Mouse (Mus musculus) kidney, postnatal 4 days (tissue): ENCODE measurements at regions not wholly inside any gene's neighbourhood (a gene's known extent, or its start where the extent isn't known, plus 50 kb on each side); places are given as distances from the start of the nearest gene placed in this dataset.
"Not testable (repeated sequence)": the region's sequence is repeated elsewhere in the genome, so short reads cannot be mapped to it uniquely, and the experiment has no call there.

Experiments
- DNase-seq, 2 experiments: peaks; one replicate each; pipeline ENCODE4 v3.0.0; 2021; ENCODE audit warnings: mixed read lengths in 2 of 2

DNA sequence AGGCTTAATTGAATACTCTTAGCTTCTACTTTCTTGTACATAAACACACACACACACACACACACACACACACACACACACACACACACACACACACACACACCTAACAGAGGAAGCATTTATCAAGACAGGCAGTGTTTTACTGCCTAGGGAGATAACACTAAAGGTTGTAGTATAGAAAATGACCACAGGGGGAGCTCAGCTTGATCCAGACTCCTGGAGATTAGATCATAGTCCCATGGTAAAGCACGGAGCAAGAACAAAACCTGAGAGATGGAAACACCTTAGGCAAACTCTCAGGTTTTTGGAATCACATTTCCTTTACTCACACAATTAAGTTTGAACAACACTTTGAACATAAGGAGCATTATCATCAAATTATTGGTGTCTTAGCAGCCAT, 302.5 kb upstream of the Rnf219 start:
- no peak for DNase-seq

DNA sequence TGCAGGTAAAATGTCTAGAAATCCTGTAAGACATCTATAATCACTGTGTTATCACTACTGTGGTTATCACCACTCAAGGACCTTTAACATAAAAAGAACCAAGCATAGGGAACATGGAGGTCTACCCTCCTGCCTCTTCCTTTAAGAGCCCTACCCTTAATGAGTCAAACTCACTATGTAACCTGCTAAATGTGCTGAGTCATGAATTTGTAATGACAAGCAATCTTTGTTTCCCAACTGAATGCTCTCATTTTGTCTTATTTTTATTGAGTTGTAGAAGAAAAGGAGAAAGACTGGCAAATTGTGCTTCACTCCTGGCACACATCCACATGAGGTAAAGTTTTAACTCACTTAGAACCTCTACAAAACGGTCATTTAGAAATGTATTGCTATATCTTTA, 301.8 kb upstream of the Rnf219 start:
- DNase-seq: no peak

DNA sequence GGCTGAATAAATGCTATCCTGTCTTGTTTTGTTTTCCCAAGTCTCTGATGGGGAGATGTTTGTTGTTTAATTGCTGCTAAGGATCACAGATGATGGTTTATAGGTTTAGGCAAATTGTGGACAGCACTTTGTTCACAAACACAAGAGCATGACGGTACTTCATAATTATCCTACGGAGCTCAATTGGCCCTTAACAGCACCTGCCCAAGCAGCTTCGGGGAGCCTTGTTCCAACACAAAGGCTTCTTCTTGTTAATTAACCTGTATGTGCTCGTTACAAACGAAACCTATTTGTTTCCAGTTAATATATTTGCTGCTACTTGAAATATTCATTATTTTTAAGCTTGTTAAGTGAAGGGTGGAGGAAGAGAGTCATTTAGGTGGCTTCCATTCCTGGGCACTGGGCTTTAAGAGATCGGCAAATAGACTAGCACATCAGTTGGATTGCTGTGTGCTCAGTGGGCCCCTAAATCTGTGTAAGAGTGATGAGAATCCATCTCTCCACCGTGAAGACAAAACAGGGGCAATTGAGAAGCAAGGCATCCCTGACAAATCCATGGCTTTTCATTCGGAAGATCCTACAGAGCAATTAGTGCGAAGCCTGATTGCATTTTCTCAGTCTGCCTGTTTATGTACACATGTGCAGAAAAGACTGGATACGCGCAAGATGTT, 299.6 kb upstream of the Rnf219 start:
- no peak for DNase-seq

DNA sequence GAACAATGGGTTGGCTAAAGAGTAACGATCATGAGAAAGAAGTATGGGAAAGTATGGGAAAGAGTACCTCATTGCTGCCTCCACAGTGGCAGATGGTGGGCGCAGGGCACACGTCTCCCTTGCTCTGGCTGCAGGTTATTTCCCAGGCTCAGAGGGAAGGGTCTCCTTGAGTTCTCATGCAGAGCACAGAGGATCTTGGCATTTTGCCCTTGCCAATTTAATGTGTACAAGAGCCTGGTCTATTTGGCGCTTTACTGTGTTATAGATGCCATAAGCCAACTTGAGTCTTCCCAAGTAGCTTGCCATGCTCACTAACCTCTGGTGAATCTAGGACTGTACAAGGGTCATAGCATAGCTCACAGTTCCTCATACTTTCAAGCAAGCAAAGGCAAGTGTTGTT, 296.7 kb upstream of the Rnf219 start:
- no peak for DNase-seq

DNA sequence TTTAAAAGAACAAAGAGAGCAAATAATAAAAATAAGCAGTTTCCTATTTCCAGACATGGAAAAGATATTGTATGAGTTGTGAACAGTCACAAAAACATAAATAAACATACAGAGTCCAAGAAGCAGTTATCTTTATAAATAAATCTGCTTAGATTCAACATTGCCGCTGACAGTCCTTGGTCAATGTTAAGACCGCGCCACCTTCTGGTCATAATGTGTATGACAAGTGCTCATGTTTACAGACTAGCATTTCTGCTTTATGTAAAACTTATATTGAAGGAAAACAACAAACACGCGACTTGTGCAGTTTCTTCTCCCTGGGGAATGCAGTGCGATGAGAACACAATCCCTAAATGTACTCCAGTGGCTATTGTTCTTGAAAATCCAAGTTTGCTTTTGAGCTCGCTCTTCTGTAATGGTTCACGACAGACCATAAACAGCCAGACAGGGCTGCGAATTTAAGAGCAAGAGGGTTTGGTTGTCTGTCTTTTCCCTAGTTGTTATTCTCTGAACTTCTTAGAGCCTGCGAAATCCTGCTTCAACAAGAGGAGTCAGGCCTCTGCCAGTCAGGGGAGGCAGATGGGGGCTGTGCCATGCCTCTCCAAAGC, 291.6 kb upstream of the Rnf219 start:
- peak; percentile 83 to 85 for DNase-seq

DNA sequence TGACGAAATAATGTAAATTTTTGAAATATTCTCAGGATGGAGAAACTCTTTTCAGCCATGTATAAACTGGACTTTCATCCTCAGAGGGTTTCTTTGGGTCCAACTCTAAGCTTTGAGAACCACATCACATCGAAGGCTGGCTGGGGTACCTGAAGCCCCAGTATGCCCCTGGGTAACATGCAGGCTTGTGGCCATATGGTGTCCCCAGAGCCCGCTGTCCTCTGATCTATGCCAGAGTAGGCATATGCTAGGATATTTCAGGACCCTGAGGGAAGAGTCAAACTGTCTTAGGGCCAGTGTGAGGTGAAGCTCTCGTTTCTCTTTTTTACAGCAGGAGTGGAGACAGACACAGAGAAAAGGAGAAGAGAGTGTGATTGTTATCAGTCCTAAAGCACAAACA, 289.6 kb upstream of the Rnf219 start:
- DNase-seq: no peak

DNA sequence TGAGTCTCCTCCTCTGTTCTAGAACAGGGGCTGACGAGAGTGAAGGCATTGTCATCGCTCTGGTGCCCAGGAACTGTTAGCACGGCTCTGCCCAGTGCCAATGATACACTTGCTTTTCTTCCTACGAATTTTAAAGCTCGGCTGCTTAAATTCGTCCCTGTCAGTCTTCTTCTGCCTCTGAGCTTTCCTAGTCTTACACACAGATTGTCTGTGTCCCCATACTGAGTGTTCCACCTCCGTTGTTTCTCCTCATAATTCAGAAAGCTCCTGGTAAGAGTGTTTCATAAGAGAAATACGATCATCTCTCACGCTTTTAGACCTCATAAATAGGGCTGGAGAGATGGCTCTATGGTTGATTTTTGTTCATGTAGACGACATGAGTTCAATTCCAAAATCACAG, 282.9 kb upstream of the Rnf219 start:
- no peak for DNase-seq

DNA sequence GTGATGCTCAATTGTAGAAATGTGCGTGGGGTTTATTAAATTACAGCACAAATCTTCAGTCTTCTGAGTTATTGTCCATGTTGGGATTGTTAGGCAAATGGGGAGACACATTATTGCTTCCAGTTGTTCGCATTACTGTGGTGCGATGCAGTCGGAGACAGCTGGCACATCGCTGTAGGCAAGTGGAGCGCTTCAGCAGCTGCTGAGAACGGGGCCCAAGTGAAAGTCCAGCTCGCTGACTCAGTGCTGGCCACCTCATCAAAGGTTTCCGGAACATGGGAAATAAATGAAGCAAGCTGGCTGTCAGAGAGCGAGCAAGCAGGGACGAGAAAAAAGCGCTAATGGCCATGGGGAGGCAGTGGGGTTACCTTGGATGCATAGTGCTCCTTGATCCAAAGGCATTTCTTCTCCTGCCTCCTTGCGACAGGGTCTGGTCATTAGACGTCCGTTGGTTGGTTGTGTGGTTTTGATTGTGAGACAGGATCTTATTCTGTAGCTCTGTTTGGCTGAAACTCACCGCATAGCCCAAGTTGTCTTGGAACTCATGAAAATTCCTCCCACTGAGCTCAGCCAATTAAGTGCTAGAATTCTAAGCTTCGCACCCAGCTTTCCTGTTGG, 274.0 kb upstream of the Rnf219 start:
- peak; percentile 14 to 28 for DNase-seq

DNA sequence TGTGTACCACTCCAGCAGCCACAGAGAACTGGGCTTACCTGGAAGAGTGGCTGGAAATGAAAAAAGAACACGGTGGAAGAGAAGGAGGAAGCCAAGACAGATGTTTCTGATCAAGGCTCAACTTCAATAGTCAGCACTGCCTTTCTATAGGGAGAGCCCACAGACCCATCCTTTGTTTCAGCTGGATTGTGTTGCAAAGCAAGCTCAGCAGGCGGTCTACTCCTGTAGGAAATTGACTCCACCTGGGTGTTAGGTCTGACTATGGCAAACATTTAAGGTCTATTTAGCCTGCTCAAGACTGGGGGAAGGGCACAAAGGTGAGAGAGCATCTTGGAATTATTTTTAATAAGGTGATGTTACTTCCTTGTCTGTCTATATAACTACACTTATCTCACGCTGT, 266.9 kb upstream of the Rnf219 start:
- no peak for DNase-seq

DNA sequence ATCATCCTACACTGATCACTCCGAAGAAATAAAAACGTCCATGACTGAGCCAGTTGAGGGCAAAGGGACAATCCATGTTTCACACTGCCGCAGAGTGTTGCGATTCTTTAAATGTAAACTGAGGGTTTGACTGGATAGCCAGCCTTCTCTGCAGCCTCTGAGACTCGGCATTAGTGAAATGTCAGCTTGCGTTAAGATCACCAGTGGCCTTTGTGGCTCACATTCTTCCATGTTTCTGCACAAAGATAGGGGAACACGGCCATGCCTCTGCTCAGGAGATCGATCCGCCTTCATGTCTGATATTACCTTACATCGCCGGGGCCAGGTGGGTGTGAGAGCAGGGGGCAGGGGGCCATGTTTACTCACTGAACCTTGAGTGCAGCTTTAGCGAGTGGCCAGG, 262.6 kb upstream of the Rnf219 start:
- no peak for DNase-seq

DNA sequence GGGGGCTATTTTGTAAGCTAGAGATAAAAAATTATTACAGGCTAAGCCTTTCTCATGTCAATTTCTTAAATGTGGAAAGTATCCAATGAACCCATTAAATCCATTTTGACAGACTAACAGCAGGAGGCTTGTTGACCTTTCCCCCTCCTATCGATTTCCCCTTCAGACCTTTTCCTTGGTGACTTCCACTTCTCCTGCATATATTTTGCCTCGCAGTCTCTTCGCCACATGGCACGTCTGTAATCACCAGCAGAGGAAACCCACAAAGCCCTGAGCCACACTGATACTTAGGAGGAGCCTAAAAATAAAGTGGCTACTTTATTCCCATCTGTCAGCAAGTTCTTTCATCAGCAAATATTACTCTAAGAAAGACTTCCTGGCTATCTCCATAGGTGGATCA, 247.5 kb upstream of the Rnf219 start:
- no peak for DNase-seq

DNA sequence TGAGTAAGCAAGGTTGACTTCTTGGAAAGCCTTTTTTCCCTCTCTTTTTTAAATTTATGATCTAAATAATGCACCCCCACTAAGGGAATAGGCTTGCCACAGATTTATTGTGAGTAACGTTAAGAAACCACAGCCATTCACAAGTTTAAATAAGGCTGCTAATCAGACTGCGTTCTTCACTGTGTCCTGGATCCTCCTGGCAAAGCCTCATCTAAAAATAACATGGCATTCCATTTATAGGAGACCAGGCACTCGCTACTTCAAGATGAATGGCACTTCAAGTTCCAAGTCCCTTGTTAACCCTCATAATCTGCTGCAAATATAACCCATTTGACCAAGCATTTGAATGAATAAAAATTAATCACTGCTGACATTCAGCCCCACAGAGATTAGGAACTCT, 211.8 kb upstream of the Rnf219 start:
- DNase-seq: no peak

DNA sequence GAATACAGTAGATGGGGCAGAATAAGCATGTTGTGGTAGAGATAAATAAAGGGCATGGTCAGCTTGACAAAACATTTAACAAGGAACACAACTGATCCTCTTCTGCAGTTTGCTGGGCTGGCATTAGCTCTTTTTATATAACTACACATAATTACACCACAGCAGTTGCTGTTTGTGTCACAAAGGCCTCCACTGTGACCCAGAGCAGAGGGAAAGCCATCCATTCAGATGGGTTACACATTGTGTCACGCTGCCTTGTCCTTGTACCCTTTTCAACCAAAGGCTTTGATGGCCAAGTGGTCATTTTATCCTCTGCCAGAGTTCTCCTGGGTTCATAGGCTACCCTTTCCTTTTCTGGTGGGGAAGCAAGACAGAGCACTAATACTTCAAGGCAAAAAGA, 209.6 kb upstream of the Rnf219 start:
- no peak for DNase-seq

DNA sequence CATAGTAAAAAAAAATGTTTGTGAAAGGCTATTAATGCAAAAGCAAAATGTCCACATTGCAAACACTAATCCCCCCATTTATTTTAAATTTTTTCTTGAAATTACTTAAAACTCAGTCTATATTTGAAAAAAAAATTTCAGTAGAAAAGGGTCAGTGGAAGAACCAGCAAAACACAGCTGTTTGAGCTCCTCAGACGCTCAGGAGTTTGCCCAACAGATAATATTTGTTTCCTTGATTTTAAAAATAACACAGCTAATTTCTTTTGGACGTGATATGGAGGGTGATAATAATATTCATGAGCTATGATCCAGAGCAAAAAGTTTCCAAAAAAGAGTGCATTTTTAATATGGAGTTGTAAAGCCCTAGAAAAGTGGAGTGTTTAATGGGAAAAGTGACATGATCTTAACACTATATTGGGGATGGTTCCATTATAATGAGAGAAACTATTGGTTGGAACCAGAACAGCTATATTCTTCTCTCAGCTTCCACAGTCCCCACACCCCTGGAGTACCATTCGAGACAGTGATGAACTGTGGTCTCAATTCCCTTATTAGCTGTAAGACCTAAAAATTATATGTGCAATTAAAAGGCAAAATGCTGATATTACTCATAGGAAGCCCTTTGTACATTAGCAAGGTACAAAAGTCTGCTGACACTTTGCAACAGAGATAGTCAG, 209.0 kb upstream of the Rnf219 start:
- DNase-seq: no peak

DNA sequence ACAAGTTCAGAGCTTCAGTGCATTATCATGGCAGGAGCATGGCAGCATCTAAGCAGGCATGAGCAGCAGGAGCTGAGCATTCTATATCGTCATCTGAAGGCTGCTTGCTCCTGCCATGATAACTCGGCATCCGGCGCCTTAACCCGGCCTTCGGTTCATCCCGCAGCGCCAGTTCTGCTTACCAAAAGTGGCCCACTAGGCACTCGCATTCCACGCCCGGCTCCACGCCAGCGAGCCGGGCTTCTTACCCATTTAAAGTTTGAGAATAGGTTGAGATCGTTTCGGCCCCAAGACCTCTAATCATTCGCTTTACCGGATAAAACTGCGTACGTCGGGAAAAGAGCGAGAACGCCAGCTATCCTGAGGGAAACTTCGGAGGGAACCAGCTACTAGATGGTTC, 193.2 kb upstream of the Rnf219 start:
- not testable (repeated sequence) for DNase-seq

DNA sequence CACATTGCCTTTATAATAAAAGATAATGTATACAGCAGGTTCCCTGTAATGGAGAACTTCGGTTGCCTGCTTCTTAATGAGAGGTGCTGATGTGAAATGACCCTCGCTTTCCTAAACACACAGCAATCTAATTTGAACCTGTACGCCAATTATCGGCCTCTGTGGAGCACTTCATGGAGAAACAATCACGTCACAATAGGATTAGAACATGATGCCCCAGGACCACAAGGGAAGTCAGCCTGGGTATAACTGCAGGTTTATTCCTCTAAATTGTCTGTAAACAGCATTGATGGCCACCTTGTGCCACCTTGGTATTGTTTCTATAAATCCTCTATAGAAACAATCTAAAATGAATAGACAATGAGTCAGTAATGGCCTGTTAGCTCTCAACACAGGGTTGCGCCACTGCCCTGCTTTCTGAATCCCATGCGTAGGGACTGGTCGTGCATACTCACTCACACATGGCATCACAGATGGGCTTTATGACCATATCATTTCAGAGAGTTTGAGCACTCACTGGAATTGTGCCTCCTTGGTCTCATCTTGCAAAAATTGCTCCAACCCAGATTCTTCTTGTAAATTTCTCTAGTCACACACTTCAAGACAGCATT, 179.9 kb upstream of the Rnf219 start:
- DNase-seq: no peak

DNA sequence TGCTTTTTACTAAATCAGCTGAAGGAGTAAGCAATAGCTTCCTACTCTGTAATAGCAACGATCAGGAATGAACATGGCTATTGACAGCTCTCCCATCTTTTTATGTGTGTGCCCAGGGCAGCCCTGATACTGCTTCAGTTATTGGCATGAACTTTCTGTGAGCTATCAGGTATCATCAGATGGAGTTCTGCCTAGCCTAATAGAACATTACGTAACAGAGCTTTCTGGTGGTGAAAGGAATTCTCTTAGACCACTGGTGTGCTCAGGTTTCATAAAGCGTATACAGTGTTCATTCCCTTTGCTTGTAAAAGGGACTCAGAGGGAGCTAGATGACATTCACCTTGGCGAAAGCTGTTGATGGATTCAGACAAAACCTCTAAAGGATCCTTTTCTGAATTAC, 176.5 kb upstream of the Rnf219 start:
- DNase-seq: no peak

DNA sequence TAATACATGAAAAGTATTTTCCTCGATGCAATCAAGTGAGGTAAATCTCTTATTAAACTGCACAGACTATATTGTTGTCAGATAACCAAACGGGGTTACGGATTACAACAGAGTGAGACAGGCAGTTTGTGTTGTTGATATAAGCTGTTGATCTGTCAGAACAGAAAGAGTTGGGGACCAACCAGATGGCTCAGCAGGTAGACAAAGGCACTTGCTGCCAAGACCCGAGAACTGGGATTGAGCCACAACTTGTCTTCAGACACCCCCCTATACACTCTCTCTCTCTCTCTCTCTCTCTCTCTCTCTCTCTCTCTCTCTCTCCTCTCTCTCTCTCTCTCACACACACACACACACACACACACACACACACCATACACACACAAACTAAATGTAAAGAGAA, 172.7 kb upstream of the Rnf219 start:
- no peak for DNase-seq

DNA sequence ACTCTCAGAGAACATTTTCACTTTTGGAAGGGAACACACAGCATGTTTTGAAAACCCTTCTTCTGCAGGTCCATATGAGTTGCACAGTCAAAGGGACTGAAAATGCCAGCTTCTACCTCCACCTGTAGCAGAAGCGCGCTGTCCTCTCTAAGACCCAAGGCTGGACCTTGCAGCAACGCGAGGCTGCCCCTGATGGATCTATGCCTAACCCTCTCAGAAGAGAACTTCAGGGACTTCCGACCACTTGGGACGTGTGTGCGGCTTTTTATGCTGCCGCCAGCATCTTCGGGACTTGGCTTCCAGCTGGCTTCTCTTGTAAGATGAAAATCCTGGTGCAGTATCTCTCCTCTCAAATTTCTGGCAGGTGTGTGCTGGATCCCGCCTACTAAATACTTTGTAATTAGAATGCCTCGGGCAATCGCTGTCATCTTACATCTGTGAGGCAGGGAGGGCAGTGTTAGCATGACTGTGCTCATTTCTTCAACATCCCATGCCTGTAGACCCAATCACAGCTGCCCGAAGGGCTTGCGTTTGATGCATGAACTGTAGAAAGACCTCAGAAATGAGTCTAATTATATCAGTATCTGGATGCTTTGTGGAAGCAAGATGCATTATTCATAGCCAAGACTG, 171.8 kb upstream of the Rnf219 start:
- no peak for DNase-seq

DNA sequence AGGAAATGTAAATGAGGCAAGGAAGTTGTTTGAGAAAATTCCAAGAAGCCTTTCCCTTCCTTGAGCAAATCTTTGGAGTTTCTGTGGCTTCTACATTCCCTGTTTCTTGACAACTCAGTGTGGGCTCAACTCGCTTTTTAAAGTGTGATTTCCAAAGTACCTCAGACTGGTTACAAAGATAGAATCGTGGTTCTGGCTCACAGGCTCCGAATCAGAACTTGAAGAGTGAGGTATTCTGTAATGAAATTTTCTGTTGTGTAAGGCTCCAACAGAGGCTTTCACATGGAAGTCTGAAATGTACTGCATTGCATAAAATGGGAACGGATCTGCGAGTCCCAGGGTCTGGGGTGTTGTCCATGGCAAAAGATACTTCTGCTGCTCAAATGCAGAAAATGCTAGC, 170.2 kb upstream of the Rnf219 start:
- DNase-seq: no peak

DNA sequence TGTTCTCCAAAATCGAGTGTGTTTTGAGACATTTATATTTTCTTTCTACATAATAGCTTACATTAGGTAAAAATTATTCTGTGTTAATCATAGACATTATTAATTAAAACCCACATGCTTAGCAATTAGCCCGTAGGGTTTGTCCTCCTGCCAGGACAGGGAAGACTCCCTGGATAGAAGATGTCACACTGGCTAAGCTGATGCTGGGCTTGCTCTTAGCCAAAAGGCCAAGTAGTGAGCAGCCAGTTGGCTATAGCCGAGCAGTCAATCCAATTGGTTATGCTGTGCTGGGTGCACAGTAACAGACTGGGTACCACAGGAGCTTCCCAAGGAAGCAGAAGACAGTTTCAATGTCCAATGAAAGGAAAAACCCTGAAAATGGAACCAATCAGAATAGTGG, 166.0 kb upstream of the Rnf219 start:
- DNase-seq: no peak

DNA sequence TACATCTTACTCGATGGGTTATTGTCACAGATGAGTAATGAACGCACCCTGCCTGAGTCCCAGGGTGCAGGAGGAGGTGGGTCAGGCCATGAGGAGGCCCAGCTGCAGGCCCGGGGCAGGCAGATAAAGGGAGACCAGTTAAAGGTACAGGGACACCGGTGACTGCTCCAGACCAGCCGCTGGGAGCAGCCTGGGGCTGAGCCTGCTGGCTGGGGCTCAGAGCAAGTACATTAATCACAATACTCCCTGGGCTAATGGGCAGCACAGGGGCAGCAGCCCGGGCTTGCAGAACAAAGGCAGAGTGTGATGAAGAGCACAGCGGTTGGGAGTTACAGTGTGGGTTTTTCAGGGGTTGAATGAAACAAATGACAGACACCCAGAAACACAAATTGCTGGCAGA, 154.4 kb upstream of the Rnf219 start:
- DNase-seq: peak; percentile 3 to 12

DNA sequence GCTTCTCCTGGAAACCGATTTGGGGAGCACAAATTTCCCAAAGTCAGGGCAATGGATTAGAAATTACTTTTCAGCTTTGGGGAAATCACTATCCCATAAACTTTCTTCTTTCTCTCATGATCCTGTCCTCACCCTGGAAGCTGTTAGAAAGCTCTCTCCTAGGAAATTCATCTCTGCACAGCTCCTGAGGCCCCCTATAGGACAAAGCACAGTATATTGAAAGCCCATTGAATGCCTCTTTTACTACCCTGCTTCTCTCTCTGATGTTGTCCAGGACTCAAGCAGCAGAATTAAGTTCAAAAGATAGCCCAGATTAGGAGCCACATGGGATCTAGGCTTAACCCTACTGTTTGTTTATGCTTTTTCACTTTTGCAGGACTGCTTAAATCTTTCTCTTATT, 139.3 kb upstream of the Rnf219 start:
- no peak for DNase-seq
